Mouse (Mus musculus) heart, postnatal 0 days (tissue): ENCODE results near the gene Akap12.

Experiments used
- CTCF ChIP-seq: IDR thresholded peaks from 2 replicates; pipeline ENCODE4 v1.5.1; 2016; ENCODE audit warnings: antibody characterized with exemption, control low read depth, low read depth
- EP300 ChIP-seq: IDR thresholded peaks from 2 replicates; pipeline ENCODE4 v1.6.1; 2016; ENCODE audit warnings: antibody characterized with exemption, low read depth

GRCm38 (mm10) chr10:4388384-4388745 lies 122.2 kb downstream of the Akap12 start:
- TF ChIP-seq EP300 (no peak), CTCF (no peak)
